Mouse (Mus musculus): ENCODE results near the gene Gfod1. TPM values are rescaled to one million over a fixed set of nuclear protein-coding genes. Genes with fewer than 3 reads are reported as not detected.
A peak's percentile ranks its signal among the peaks of the same experiment; 100 is the strongest.

Gene Gfod1
- total and polyA plus RNA-seq, 3 experiments = 0.30 to 0.70 (median 0.36) TPM

DNA sequence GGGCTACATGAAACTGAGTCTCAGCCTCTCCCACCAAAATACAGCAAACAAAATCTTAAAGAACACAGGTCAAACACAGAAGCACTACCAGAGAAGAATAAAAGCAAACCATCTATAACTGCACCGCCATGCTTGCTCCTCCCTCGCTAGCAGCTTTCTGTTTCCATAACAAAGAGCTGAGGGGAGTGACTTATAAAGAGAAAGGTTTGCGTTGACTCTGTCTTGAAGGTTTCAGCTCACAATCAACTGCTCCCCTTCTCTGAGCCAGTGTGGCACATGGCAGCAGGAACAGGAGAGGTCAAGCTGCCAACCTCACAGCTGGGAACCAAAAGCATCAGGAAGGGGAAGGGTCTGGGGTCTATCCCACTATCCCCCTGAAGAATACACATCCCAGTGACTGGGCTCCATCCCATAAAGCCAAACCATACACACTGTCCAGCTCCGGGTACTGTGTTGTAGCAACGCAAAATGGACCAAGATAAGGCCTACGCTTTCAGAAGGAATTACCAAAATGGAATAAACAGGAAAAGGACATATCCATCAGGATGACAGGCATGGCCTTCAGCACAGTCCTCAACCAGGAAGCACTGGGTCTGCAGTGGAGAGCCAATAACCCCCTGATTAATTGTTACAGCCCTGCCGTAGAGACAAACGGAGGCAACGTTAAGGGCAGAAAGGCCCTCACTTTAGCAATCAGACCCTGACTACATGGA lies 87.8 kb downstream of the Gfod1 start:
- Histone ChIP-seq H3K36me3 (replicated peaks in 1 of 2; ENCODE audit: control insufficient read depth in 1 of 2, insufficient read depth in 1 of 2, low read length in 1 of 2) (no peaks in the 10 kb centered on the region), H3K4me2 (ENCODE audit: insufficient read depth, low read depth, poor library complexity, severe bottlenecking) (no peak overlapping the region), H3K79me2 (replicated peaks; ENCODE audit: control insufficient read depth, extremely low read depth, insufficient read depth, poor library complexity, severe bottlenecking) (no peaks in the 10 kb centered on the region), H3K27ac (ENCODE audit: insufficient read depth, low read depth) (no peak overlapping the region), H3K9me3 (replicated peaks; ENCODE audit: low read length) (no peaks in the 10 kb centered on the region), H3K4me3 (replicated peaks in 1 of 3; ENCODE audit: low read depth in 2 of 3, low read length in 2 of 3, poor library complexity in 1 of 3) (no peak overlapping the region), H3K27me3 (replicated peaks) (peaks cover 6% of the 10 kb centered on the region), H3K9ac (ENCODE audit: insufficient read depth, low read depth) (no peak overlapping the region), H3K4me1 (ENCODE audit: control insufficient read depth in 1 of 2, insufficient read depth in 2 of 2) (peaks cover 3 to 28% of the 10 kb centered on the region in 2 experiments; a peak in 2 of 4 replicates)
- dilution Hi-C loops (cut with MboI; ENCODE audit: extremely low pct_ligation_motif_present, extremely low pct_unique_long_range_greater_than_20kb, low sequenced_read_pairs) (no loop called here), in situ Hi-C loops (cut with MboI; ENCODE audit: low pct_ligation_motif_present, low pct_unique_long_range_greater_than_20kb, low sequenced_read_pairs) (no loop called here)
- DNase-seq (ENCODE audit: extremely low read depth) = no peak
- TF ChIP-seq MAX (IDR thresholded peaks at IDR 0.05; ENCODE audit: low read length) (no peak), MXI1 (IDR thresholded peaks at IDR 0.05; ENCODE audit: low read depth, low read length) (no peak), MAFK (IDR thresholded peaks at IDR 0.05; ENCODE audit: insufficient replicate concordance, low read length) (no peak), ZMIZ1 (IDR thresholded peaks at IDR 0.05; ENCODE audit: low read depth, low read length) (no peak), IRF4 (IDR thresholded peaks at IDR 0.05; ENCODE audit: low read depth, low read length) (no peak), MYC (IDR thresholded peaks at IDR 0.05; ENCODE audit: low read depth, low read length) (no peak)

DNA sequence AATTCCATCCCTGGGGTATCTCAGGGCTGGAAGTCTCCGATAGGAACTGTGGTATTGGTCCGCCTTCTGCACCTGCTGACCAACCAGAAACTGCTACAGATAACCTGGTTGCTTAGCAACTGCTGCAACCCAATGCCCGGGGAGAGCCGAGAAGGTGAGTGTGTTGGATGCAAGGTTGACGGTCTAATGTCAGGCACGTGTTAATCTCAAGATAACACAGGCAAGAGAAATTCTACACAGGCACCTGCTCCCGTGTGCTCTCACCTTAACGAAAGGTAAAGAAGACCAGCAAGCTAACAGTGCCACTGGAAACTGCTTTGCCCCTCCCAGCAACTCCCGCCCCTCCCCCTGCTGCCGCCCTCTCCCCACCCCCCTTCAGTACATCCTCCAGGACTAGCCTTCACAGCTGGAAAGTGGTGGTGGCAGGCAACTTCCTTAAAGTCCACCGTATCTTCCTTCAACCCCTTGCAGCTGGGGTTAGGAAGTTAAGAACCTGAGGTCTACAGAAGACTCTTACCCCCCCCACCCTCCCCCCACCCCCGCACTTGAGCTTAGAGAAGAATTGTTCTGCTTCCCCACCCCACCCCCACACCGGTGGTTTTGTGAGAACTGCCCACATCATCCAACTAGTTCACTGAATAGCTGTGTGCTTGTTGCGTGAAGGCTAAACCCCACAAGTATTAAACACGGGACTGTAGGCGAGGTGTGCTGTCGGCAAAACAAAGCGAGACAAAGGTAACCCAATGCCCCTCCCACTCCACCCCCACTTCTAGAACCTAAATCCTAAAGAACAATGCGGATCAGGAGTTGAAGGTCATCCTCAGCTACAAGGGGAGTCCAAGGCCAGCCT lies 88.6 kb downstream of the Gfod1 start:
- Histone ChIP-seq H3K4me3 (replicated peaks in 1 of 3; ENCODE audit: low read depth in 2 of 3, low read length in 2 of 3, poor library complexity in 1 of 3) (no peak overlapping the region), H3K79me2 (replicated peaks; ENCODE audit: control insufficient read depth, extremely low read depth, insufficient read depth, poor library complexity, severe bottlenecking) (no peaks in the 10 kb centered on the region), H3K4me1 (ENCODE audit: control insufficient read depth in 1 of 2, insufficient read depth in 2 of 2) (peaks cover 3 to 35% of the 10 kb centered on the region in 2 experiments; a peak in 2 of 4 replicates), H3K4me2 (ENCODE audit: insufficient read depth, low read depth, poor library complexity, severe bottlenecking) (peak overlapping the region; percentile 25; the same call in 1 of the 2 replicates), H3K27ac (ENCODE audit: insufficient read depth, low read depth) (no peak overlapping the region), H3K9me3 (replicated peaks; ENCODE audit: low read length) (no peaks in the 10 kb centered on the region), H3K36me3 (replicated peaks in 1 of 2; ENCODE audit: control insufficient read depth in 1 of 2, insufficient read depth in 1 of 2, low read length in 1 of 2) (no peaks in the 10 kb centered on the region), H3K9ac (ENCODE audit: insufficient read depth, low read depth) (no peak overlapping the region), H3K27me3 (replicated peaks) (peaks cover 9% of the 10 kb centered on the region)
- DNase-seq (ENCODE audit: extremely low read depth) = peak; percentile 17
- dilution Hi-C loops (cut with MboI; ENCODE audit: extremely low pct_ligation_motif_present, extremely low pct_unique_long_range_greater_than_20kb, low sequenced_read_pairs) (no loop called here), in situ Hi-C loops (cut with MboI; ENCODE audit: low pct_ligation_motif_present, low pct_unique_long_range_greater_than_20kb, low sequenced_read_pairs) (no loop called here)
- TF ChIP-seq ZMIZ1 (IDR thresholded peaks at IDR 0.05; ENCODE audit: low read depth, low read length) (no peak), USF1 (IDR thresholded peaks at IDR 0.05; ENCODE audit: low read depth, low read length) (no peak), CTCF (conservative IDR thresholded peaks at IDR 0.05 in 1 of 2, IDR thresholded peaks at IDR 0.05 in 1 of 2; ENCODE audit: low read depth in 2 of 2, low read length in 2 of 2) (no peak), USF2 (conservative IDR thresholded peaks at IDR 0.05; ENCODE audit: low read depth, low read length) (no peak), E2F4 (IDR thresholded peaks at IDR 0.05; ENCODE audit: insufficient replicate concordance, low read depth, low read length) (no peak), JUN (IDR thresholded peaks at IDR 0.05; ENCODE audit: insufficient read depth, low read depth, low read length) (no peak), MYC (IDR thresholded peaks at IDR 0.05; ENCODE audit: low read depth, low read length) (no peak), NRF1 (IDR thresholded peaks at IDR 0.05; ENCODE audit: low read depth, low read length) (no peak), MEF2A (IDR thresholded peaks at IDR 0.05; ENCODE audit: borderline replicate concordance, low read depth, low read length) (no peak), HCFC1 (IDR thresholded peaks at IDR 0.05; ENCODE audit: low read depth, low read length) (no peak), GABPA (IDR thresholded peaks at IDR 0.05; ENCODE audit: insufficient replicate concordance, low read depth, low read length) (no peak)
